Mouse (Mus musculus) gastrocnemius, adult 8-10 months (tissue): ENCODE results near the gene 4930507D05Rik. TPM values are rescaled to one million over a fixed set of nuclear protein-coding genes. Genes with fewer than 3 reads are reported as not detected.
"Not testable (repeated sequence)": the region's sequence is repeated elsewhere in the genome, so short reads cannot be mapped to it uniquely, and the experiment has no call there.

ENCODE experiments used
- DNase-seq, 2 experiments: peaks; one replicate each; pipeline ENCODE4 v3.0.0; 2022; ENCODE audit warnings: low spot score in 2 of 2
- total RNA-seq, 4 experiments: library from RNA; stranded (reverse); gene quantifications; 2 replicates each; pipeline ENCODE4 v1.2.4; 2022

The 4930507D05Rik gene
- total RNA-seq, 4 experiments from 2014 or later: not detected

GRCm38 (mm10) chr10:62476980-62477379 lies 27.7 kb downstream of the 4930507D05Rik start:
- no peak for DNase-seq

GRCm38 (mm10) chr10:62481108-62481852 lies 32.0 kb downstream of the 4930507D05Rik start:
- DNase-seq: no peak

- DNase-seq: no peak
Observed at GRCm38 (mm10) chr10:62485878-62486582, 36.7 kb downstream of the 4930507D05Rik start.

GRCm38 (mm10) chr10:62486618-62487415 lies 37.5 kb downstream of the 4930507D05Rik start, which contains the start of gene Vps26a:
Gene Vps26a, minus strand, starts transcription at chr10:62486805.
- peak; percentile 97 for DNase-seq

GRCm38 (mm10) chr10:62488266-62488665 lies 39.0 kb downstream of the 4930507D05Rik start:
- peak in 1 of 2 experiments; percentile 27 for DNase-seq

GRCm38 (mm10) chr10:62491681-62492080 lies 42.4 kb downstream of the 4930507D05Rik start:
- DNase-seq: not testable (repeated sequence)

GRCm38 (mm10) chr10:62500088-62500915 lies 51.0 kb downstream of the 4930507D05Rik start:
- peak in 1 of 2 experiments; percentile 11 for DNase-seq

Other genes starting within 250 kb of the 4930507D05Rik start
- 1 to 10 TPM; 4.6 to 7.3 (median 5.1) TPM for gene Tspan15, start 218.2 kb upstream of the 4930507D05Rik start, total RNA-seq
- gene Tacr2, start 197.1 kb upstream of the 4930507D05Rik start, total RNA-seq: not detected
- gene Hk1, start 69.6 kb upstream of the 4930507D05Rik start, total RNA-seq: 1 to 10 TPM; 3.3 to 6.0 (median 5.3) TPM
- gene Hkdc1, start 27.0 kb upstream of the 4930507D05Rik start, total RNA-seq: not detected
- 10 to 100 TPM; 15.1 to 19.9 (median 17.7) TPM for gene Supv3l1, start 249 bp downstream of the 4930507D05Rik start, total RNA-seq
- gene Vps26a, start 37.3 kb downstream of the 4930507D05Rik start, total RNA-seq: 10 to 100 TPM; 27.5 to 31.7 (median 29.6) TPM
- 10 to 100 TPM in 1 of 4 experiments, 1 to 10 TPM in 3; 7.1 to 11.8 (median 8.6) TPM for gene Srgn, start 78.0 kb downstream of the 4930507D05Rik start, total RNA-seq
- 10 to 100 TPM; 26.1 to 30.2 (median 28.2) TPM for gene Kif1bp, start 129.0 kb downstream of the 4930507D05Rik start, total RNA-seq
- 10 to 100 TPM; 28.1 to 37.7 (median 31.0) TPM for gene Ddx21, start 152.8 kb downstream of the 4930507D05Rik start, total RNA-seq
- gene Ddx50, start 201.7 kb downstream of the 4930507D05Rik start, total RNA-seq: 10 to 100 TPM; 40.1 to 51.0 (median 49.8) TPM